Mouse (Mus musculus): Measurements from ENCODE around the gene Cadm2. TPM values are rescaled to one million over a fixed set of nuclear protein-coding genes. Genes with fewer than 3 reads are reported as not detected.

Gene Cadm2
- total RNA-seq, 1 experiment from 2014 or later: not detected

DNA sequence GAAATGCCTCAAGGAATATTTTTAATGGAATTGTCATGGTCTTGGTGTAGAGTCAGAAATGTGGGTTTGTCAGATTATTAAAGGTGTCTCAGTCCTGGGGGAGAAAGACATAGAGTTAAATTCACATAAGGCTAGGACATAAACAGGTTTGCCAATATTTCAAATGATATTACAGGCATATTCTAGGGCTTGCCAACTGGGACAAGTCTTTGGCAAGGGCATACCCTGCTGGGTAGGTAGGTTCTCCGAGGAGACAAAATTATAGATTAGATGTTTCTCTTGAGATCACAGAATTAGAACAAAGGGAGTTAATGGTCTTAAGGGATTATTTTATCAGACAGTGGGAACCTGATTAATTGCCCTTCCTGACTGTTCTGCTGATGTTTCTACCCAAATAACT lies 434.4 kb downstream of the Cadm2 start:
- ATAC-seq (replicated peaks; ENCODE audit: low read depth, poor library complexity, severe bottlenecking): no peak

DNA sequence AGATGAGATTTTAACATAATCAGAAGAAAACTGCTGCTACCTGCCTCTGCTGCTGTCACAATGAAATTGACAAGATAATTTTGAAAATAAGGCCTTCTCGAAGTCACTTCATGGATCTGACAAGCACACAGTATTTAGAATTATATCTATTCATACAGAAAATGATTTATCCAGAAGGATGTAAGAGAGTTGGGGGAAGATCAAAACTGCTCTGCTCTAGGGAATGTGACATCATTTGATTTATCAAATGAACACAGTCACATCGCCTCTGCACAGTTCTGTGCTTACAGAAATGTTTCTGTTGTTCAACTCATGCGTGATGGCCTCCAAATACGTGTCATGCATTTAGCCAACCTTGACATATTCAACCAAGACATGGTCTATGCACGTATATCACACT lies 437.8 kb downstream of the Cadm2 start:
- no peak for ATAC-seq (replicated peaks; ENCODE audit: low read depth, poor library complexity, severe bottlenecking)

DNA sequence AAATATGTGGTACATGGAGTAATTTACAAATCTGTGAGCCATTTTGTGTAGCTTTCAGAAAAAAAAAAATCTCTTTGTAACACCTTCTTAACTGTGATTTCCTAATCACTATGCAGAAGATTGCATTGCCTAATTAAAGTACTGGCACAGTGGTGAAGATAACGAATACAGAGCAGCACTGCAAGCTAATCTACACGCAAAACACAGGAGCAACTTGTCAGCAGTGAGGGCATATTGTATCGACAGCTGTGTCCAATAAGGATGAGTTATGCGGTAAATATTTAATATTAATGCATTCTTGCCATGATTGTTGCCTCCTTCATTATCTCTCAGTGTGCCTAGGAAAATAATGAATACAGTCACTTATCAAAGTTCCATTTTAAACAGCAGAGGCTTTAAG lies 445.3 kb downstream of the Cadm2 start:
- ATAC-seq (replicated peaks; ENCODE audit: low read depth, poor library complexity, severe bottlenecking): no peak

DNA sequence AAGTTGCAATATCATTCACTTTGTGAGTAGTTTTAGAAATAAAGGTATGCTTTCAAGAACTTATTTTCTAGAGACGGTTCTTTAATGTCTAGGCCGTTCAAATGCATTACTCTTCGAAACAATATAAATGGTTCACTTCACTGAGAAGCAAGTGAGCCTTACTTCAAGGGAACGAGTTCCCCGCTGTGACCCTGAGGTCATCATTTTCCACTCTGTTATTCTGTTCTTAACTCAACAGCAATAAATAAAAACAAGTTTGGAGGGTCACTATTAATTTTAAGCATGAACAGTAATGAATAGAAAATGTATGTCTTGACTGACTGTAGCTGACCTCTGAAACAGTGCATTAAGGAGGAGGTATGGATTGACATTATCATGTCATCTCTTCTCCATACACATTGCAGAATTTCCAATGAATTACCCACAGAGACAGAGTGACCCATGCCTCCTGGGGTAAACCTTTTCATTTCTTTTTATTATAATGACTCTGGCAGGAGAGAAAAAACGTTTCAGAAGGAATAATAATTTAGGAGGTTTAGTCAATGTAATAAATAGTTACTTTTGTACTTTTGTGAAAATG lies 458.4 kb downstream of the Cadm2 start:
- no peak for ATAC-seq (replicated peaks; ENCODE audit: low read depth, poor library complexity, severe bottlenecking)

DNA sequence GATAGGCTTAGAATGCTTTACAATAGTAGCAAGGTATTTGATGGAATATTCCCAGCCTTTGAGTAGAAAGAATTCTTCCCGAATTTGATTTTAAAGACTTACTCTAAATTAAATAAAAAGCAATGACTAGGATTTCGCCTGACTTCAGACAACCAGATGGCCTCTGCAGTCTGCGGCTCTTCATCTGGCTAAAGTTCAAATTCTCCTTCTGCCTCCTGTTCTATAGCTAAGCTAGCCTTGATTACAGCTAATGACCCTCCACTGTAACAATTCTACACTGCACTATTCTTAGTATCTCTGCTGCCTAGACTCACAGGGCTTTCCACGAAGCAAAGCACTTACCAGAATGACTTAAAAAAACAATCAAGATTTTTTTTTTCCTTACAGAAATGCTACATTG lies 495.9 kb downstream of the Cadm2 start:
- ATAC-seq (replicated peaks; ENCODE audit: low read depth, poor library complexity, severe bottlenecking): no peak

DNA sequence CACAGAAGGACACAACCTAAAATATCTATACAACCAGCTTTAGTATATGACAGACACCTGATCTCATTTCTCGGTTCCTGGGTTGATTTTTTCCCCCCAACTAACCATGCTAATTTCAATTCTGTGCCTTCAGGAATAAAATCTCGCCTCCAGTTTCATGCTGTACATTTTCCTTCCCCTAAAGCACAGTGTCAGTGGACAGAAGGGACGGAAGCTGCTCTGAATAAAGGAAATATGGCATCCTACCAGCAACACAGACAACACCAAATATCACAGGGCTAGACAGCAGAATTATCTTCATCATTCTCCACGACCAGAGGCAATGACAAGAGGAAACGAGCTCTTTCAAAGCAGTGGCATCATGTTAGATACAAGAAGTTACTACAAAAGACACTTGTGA lies 498.2 kb downstream of the Cadm2 start:
- ATAC-seq (replicated peaks; ENCODE audit: low read depth, poor library complexity, severe bottlenecking): no peak

DNA sequence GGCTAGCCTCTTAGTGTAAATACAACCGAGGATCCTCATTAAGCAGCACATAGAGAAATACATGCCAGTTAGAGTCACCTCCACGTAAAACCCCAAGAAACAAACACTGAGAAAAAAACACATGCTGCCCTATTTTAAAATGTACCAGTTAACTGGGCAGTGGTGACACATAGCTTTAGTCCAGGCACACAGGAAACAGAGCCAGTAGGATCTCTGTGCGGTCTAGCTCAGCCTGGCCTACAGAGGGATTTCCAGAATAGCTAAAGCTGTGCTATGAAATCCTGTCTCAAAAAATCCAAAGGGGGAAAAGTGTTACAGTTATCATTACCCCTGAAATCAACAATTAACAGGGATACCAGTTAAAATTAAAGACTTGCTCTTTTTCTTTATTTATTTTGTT lies 498.9 kb downstream of the Cadm2 start:
- ATAC-seq (replicated peaks; ENCODE audit: low read depth, poor library complexity, severe bottlenecking): no peak

DNA sequence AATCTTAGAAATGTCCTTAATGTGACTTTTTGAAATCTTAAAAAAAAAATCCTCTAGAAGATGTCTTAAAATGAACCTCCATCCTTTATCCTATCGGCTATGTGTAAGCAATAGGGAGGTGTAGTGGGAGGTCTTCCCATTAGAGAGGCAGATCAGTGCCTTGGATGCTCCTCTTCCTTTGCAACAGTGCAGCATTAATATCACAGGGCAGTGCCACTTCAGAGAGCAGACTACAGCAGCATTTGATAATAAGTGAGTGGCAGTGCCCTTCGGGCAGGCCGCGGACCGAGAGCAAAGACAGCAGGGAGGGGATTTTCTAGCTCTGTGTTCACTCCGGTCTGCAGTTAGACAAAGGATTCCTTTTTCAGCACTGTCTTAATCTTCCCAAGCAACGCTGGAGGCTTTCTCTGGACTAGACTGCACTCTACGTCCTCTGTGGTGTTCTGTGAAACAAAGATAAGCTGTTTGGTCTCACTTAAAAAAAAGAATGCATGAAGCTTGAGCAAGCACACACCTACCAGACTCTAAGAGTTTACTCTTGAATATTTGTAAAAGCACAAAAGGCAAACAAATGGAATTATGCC lies 514.1 kb downstream of the Cadm2 start:
- ATAC-seq (replicated peaks; ENCODE audit: low read depth, poor library complexity, severe bottlenecking): no peak

DNA sequence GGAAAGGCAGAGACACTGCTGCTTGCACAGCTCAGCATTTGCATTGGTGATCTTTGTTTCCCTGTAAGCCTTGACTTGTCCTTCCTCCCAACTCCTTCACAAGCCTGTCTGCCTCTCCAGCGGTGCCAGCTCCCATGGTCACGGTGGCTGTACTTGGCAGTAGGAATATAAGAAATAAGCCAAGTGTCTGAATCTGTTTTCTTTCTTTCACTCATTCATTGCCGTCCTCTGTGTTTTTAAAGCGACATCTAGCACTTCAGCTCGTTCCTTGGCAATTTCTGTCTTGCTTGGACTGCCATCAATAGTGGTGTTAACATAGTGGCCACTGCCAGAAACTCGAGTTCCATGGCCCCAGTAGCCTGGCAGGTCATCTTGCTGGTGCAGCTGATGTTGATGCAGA lies 524.0 kb downstream of the Cadm2 start:
- ATAC-seq (replicated peaks; ENCODE audit: low read depth, poor library complexity, severe bottlenecking): no peak

DNA sequence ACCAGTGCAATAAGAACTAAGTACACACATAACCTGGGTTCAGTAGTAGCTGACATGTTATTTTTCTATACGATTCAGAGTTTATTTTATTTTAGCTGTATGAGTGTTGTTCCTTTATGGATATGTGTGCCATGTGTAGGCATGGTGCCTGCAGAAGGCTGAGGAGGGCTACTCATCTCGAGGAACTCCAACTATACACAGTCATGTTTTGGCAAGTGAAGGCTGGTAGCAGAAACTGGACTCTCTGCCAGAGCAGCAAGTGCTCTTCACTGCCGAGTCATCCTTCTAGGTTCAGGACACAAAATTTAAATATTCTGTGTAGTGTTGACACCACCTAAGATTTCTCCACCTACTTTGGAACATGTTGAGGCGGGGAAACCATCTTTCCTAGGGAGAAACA lies 524.8 kb downstream of the Cadm2 start:
- ATAC-seq (replicated peaks; ENCODE audit: low read depth, poor library complexity, severe bottlenecking): no peak

DNA sequence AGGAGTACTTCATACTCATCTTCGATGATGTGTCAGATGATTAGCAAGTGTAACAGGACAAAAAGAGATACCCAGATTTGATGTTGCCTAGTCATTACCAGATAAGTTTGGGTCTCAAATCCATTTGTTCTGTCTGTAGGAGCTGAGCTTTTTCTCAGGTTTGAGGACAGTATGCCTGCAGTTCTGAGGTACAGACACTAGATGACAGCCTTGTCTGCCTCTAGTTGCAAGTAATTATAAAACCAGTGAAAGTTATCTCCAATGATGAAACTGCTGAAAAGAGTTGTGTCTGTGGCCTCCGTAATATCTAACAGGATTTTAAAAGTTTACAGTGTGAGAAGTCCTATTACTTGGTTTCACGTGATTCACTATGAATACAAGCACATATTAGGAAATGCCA lies 531.0 kb downstream of the Cadm2 start:
- no peak for ATAC-seq (replicated peaks; ENCODE audit: low read depth, poor library complexity, severe bottlenecking)

DNA sequence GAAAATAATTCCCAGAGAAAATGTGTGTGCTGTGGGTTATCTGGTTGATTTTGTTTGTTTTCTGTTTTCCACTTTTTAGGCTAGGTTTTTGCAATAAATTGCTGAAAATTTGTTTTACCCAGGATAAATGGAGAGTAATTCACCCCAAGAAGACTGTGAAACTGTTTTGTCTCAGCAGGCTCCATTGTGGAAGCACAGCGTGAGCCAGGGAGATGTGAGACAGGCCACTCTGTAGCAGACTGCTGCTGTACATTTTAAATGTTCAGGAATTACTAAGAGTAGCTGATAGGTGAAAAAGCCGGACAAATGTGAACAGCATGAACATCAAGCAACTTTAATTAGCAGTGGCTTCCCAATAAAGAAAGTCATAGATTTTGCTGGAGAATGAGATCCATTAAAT lies 541.4 kb downstream of the Cadm2 start:
- no peak for ATAC-seq (replicated peaks; ENCODE audit: low read depth, poor library complexity, severe bottlenecking)

DNA sequence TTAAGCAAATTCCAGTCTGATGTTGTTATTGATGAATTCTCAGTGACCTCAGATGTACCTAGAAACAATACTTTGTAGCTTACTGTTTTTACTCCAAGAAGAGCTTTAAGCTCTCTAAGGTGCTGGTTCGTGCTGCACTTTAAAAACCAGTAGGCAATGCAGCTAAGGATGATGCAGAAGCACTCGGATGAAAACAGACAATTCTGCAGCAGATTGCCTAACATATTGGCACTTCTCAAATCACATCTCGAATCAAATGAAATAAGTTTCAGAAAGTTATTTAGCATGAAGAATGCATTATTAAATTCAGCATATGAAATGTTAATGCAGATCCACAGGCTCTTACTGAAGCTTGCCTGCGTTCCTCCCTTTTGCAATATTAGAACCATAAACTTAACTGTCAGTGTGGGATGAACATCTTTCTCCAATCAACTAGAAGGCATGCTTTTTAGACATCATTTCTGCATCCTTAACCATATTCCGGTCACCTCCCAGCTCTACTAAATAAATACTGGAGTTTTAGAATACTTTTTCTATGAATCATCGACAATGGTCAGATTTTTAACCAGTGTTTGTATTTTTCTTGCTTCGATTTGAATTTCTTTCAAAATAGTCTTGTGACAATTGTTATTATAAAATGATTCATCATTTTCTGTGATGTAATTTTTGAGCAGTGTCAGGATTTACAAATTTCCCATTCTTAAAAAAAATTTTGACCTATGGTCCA lies 544.4 kb downstream of the Cadm2 start:
- ATAC-seq (replicated peaks; ENCODE audit: low read depth, poor library complexity, severe bottlenecking): no peak

DNA sequence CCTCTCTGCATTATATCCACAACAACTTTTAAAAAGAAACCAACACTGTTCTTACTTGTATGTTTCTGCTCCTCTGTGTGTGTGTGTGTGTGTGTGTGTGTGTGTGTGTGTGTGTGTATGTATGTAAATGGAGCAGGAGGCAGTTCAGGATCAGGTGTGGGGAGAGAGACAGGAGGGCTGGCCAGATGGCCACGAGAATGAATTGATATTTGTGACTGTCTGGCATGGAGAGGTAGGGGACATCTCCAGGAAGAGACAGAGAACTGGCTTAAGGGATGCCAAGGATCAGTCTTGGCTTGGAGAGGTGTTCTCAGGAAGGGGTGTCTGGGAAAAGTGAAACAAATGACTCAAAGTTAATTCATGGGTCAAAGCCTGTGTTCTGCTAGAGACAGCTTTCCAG lies 552.2 kb downstream of the Cadm2 start:
- ATAC-seq (replicated peaks; ENCODE audit: low read depth, poor library complexity, severe bottlenecking): no peak

DNA sequence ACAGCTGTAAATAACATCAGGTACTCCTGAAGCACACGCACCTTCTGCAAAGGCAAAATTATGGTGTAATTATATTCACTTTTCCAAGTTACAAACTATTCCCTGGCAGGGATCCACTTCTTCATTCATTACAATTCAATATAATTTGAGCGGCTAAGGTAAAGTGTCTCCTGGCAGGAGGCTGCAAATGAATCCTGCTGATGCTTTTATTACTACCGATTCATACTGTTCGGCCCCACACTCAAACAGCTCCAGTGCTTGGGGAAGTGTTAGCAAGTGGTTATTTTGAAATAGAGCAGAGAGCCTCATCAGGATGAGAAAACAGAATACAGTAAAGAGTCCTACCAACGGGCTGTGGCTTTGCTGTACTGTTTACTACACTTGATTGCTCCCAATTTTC lies 589.8 kb downstream of the Cadm2 start:
- ATAC-seq (replicated peaks; ENCODE audit: low read depth, poor library complexity, severe bottlenecking): no peak

DNA sequence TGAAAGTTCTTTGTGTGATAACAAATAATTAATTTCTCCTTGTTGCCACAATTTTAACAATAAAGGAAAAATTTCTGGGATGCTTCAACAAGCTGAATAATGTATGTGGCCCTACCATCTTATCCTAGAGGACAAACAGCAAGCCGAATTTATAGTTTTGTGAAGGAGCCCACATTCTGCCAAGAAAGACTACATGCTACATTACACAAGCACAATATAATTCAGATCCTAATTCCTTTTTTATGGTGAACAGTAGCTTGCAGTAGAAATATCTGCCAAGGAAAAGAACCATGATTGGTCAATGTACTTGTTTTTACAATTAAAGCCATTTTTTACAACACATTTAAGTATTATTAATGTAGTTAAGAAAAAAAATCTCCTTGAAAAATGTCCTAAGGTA lies 600.9 kb downstream of the Cadm2 start:
- no peak for ATAC-seq (replicated peaks; ENCODE audit: low read depth, poor library complexity, severe bottlenecking)

DNA sequence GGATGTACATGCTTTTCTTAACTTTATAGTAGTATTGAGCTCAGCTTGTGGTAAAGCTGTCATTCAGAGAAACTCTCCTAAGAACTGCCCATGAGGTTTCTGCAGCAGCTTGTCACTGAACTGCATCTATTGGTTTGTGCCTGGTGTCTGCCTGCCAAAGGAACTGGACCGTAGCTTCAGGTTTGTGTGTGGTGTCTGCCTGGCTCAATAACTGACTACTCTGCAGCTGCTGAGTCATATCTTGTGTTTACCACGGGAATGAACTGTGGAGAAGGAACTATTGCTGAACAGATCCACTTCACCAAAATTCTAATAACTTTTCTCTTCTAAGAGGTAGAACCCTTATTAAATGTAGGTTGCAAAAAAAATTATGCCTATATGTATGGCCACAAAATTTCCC lies 603.0 kb downstream of the Cadm2 start:
- no peak for ATAC-seq (replicated peaks; ENCODE audit: low read depth, poor library complexity, severe bottlenecking)

DNA sequence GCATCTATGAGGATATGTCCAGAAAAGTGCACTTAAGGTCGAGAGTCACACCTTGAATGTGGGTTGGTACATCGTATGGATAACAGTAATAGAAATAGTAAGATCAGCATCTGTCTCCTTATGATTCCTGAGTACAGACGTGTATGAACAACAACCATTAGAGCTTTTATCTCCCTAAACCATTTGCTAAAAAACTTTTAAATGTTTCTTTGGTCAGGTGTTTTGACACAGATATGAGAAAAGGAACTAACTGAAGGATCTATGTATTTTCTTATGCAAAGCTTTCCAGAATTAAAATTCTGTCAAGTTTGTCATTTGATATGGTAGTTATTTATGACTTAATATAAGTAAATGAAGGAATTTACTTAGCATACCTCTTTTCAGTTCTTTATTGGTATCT lies 617.5 kb downstream of the Cadm2 start:
- ATAC-seq (replicated peaks; ENCODE audit: low read depth, poor library complexity, severe bottlenecking): no peak

DNA sequence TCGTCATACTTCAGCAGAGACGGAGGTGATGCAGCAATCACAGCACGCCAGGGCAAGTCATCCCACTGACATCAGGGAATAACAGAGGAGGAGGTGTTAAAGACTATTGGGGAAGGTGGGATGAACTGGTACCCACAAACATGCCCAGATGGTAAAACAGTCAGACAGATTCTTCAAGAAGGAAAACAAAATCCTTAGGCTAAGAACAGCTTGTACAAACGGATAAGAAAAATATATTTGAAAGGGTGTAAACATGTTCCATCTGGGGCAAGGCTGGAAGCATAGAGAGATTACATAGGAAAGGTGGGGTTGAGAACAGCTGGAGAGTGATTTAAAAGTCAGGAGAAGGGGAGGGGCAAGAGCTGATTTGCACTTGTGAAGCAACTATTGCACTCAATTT lies 619.0 kb downstream of the Cadm2 start:
- ATAC-seq (replicated peaks; ENCODE audit: low read depth, poor library complexity, severe bottlenecking): no peak

DNA sequence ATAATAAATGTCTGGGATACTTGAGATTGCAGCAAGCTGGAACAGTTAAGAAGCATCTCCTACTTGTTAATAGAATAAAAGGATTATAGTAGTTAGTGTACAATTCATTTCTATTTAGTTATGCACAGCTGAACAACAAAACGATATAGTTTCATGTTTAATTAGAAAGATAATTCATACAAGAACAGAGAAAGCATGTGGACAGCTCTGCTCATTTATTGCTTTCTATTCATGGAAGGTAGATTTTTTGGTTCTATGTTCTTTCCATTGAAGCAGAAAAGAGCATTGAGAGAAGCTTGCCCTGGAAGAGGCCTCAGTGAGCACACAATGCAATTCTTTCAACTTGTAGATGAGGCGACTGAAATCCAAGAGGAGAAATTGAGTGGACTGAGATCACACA lies 623.2 kb downstream of the Cadm2 start:
- ATAC-seq (replicated peaks; ENCODE audit: low read depth, poor library complexity, severe bottlenecking): no peak

DNA sequence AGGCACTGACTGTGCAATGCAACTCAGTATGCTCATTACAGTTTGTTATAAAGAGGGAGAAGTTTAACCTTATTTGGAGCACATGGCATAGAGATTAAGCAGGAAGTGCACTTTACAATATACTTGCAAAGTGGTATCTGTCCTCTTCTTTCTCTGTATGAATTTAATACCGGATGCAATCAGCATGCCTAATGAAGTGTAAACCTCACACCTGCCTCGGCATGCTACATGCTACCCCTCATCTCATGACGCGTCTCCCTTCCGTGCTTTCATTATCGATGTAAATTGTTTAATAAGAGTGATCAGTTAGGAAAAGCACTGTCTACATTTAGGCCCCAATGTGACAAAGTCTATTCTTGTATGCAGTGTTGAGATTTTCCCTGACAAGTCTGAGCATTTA lies 633.0 kb downstream of the Cadm2 start:
- ATAC-seq (replicated peaks; ENCODE audit: low read depth, poor library complexity, severe bottlenecking): no peak

DNA sequence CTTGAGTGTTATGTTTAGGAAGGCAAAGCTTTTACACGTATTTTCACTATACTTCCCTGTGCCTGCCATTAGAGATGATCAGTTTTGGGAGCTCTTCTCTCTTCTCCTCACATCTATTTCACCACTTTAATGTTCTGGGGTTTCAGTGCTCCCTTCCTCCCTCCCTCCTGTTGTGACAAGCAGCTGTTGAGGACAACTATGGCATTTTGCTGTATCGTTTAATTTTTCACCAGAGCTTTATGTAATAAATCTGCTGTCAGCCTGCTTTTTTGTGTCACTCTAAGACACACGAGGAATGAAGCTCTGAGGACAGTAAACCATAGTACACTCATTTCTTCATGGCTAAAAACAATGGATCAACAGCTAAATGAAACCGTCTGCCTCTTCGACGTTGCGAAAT lies 633.8 kb downstream of the Cadm2 start:
- no peak for ATAC-seq (replicated peaks; ENCODE audit: low read depth, poor library complexity, severe bottlenecking)

Measured in common myeloid progenitor, adult 5-6 weeks (primary cell).